Mouse (Mus musculus): ENCODE results near the gene Zfp653.
"Not testable (repeated sequence)": the region's sequence is repeated elsewhere in the genome, so short reads cannot be mapped to it uniquely, and the experiment has no call there.

The Zfp653 gene

GRCm38 (mm10) chr9:22070791-22071573, at the start of gene Zfp653, which contains the start of gene Gm49318:
Gene Zfp653, minus strand, starts transcription at chr9:22071376.
Gene Gm49318, minus strand, starts transcription at chr9:22071259.
- peak; percentile 95 for DNase-seq (ENCODE audit: extremely low spot score, low spot score)

- DNase-seq (ENCODE audit: extremely low spot score, low spot score), result no peak
Measured at GRCm38 (mm10) chr9:22119543-22119942, 48.4 kb upstream of the Zfp653 start.

- peak; percentile 35 for DNase-seq (ENCODE audit: extremely low spot score, low spot score)
Measured at GRCm38 (mm10) chr9:22117754-22118456, 46.7 kb upstream of the Zfp653 start.

- peak; percentile 94 for DNase-seq (ENCODE audit: extremely low spot score, low spot score)
Measured at GRCm38 (mm10) chr9:22116740-22117426, 45.7 kb upstream of the Zfp653 start, which contains the start of gene Elof1. Gene Elof1, minus strand, starts transcription at chr9:22117172.

- DNase-seq (ENCODE audit: extremely low spot score, low spot score), result peak; percentile 30
Measured at GRCm38 (mm10) chr9:22116086-22116485, 44.9 kb upstream of the Zfp653 start.

DNA sequence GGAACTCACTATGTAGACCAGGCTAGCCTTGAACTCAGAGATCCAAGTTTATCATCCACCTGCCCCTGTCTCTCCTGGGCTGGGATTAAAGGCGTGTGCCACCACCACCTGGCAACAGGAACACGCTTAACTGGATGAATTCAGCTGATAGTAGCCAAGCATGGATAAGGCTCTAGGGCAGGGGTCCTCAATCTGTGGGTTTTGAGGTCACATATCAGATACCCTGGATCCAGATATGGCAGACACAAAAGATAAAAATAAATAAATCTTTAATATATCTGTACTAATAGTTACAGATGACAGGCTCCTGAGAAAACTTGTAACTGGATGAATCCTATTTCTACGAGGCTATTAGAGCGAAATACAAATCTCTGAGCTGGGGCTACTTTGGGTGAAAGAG, 44.5 kb upstream of the Zfp653 start:
- no peak for DNase-seq (ENCODE audit: extremely low spot score, low spot score)

GRCm38 (mm10) chr9:22108194-22108593, 37.0 kb upstream of the Zfp653 start:
- DNase-seq (ENCODE audit: extremely low spot score, low spot score), result no peak

DNA sequence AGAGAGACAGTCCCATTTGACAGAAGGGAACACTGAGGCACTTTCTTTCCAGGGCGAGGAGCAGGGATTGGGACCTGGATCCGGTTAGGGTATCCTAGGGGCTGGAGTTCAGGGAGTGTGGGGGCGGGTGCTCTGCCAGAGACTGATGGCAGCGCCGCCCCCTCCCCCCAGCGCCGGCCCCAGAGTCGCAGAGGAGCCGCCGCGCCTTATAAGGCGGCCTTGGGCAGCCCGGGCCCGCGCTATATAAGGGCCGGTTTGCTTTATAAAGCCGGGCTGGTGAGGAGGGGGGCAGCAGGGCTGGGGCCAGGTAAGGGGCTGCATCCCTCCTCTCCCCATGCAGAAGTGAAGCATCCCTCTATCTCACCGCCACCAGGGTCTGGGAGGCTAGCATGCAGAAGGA, 28.7 kb upstream of the Zfp653 start:
- DNase-seq (ENCODE audit: extremely low spot score, low spot score), result no peak

- DNase-seq (ENCODE audit: extremely low spot score, low spot score), result no peak
Measured at GRCm38 (mm10) chr9:22098993-22099696, 28.0 kb upstream of the Zfp653 start, which contains the start of gene Cnn1. Gene Cnn1, plus strand, starts transcription at chr9:22099216.

DNA sequence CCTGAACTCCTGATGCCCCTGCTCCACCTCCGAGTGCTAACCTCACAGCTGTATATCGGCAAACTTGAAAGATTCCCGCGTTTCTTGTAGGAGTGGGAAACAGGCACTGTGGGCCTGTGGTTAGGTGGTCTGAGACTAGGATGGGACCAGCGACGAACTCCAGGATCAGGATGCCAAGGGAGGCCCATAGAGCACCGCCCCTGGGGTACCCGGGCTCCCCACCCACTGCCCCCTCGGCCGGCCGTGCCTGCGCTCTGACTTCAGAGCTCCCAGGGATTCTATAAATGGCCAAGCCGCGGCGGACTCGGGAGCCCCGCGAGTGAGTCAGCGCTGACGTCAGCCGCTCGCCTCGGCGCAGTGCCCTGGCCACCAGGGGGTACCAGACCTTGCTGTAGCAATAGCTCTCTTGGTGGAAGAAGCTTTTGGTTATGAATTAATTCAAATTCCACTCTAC, 24.7 kb upstream of the Zfp653 start:
- DNase-seq (ENCODE audit: extremely low spot score, low spot score), result peak; percentile 80

DNA sequence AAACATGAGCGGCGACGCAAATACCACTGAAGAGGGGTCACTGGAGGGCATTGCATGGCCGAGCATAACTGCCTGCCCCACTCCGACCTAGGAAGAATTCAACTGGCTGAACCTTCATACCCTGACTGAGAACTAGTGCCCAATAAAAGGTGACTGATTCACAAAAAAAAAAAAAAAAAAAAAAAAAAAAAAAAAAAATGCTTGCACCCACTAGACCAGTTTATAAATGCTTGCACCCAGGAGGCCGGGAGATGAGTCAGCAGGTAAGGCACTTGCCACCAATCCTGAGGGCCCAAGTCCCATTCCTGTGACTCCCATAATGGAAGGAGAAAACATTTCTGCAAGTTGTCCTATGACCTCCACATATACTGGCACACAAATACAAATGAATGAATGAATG, 21.6 kb upstream of the Zfp653 start:
- DNase-seq (ENCODE audit: extremely low spot score, low spot score), result no peak

GRCm38 (mm10) chr9:22089986-22090385, 18.8 kb upstream of the Zfp653 start:
- no peak for DNase-seq (ENCODE audit: extremely low spot score, low spot score)

DNA sequence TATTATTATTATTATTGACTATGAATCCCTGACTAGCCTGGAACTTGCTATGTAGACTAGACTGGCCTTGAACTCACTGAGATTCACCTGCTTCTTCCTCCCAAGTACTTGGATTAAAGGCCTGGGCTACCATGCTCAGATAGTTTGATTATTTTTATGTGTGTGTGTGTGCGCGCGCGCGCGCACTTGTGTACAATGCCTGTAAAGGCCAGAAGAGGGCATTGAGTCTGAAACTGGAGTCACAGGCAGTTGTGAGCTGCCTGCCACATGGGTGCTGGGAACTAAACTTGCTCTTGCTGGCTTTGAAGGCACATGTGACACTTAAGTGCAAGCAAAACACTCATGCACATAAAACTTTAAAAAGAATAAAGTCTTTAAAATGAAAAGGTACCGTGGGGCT, 18.1 kb upstream of the Zfp653 start:
- no peak for DNase-seq (ENCODE audit: extremely low spot score, low spot score)

DNA sequence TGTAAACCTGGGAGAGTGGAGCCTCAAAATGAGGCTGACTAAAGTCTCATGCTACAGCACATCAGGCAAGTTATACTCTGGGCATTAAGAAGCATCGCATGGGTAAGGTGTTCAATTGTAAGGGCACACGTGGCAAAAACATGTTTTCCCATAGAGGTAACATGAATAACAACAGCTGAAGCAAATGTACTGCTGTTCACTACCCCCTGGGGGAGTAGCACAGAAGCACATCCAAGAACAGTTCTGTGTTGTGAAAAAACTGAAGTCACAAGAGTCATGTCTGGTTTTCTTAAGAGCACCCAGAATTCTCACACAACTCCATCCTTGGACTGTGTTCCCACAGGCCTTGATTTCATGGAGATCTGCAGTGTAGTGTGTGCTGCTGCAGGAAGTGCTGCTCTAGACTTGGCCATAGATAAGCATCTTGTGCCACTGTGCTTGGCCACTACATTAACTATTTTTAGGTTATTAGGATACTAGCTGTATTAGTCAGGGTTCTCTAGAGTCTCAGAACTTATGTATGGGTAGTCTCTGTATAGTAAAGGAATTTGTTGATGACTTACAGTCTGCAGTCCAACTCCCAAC, 15.9 kb upstream of the Zfp653 start:
- no peak for DNase-seq (ENCODE audit: extremely low spot score, low spot score)

DNA sequence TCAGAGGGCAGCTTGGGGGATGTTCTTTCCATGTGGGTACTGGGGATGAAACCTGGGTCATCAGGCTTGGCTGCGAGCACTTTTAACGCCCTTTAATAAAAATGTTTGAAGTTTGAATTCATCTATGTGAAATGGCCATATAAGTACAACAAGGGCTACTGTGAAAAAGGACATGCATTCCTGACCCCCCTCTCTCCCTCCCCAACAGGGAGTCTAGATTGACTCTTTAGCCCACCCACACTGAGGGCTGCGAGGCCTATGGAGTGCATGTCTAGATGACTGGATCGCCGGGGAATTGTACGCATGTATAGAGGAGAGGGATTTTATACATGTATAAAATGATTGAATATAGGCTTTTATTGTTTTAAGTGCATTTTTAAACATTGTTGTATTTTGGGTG, 14.8 kb upstream of the Zfp653 start:
- DNase-seq (ENCODE audit: extremely low spot score, low spot score), result no peak

DNA sequence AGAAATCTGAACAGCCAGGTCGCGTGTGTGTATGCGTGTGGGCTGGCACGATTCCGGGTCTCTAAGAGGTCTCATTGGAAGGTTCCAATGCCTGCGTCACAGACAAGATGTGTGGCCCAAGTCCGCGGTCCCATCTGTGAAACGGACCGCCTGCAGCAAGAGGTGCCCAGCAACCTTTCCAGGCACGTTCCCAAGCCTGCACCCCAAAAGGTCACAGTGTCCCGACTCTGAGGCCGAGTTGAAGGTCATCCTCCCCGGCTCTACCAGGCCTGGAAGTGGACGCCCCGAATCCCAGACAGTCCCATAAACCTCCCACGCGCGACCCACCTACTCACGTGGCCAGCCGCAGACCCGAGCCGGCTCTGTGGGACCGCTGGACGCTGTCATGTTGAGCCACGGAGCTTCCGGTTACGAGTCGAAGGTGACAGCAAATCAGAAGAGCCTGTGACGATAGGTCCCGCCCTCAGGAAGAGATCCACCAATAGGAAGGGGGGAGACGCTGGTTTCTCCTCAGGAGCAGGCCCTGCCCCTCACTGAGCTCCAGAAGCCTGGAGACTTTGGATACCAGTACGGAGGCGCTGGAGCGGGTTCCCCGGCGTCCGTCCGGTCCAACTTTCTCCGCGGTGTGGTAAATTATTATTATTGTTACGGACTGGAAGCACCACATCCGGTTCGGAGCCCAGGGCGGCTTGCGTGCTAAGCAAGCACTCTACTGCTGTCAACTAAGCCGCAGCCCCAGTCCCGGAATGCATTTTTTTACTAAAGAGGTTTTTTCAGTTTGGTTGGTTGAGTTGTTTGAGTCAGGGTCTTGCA, 14.1 kb upstream of the Zfp653 start, which contains the start of gene Ecsit:
Gene Ecsit (minus strand): TSS at position 417 of the 813 bp plus-strand sequence.
- DNase-seq (ENCODE audit: extremely low spot score, low spot score), result peak; percentile 87

DNA sequence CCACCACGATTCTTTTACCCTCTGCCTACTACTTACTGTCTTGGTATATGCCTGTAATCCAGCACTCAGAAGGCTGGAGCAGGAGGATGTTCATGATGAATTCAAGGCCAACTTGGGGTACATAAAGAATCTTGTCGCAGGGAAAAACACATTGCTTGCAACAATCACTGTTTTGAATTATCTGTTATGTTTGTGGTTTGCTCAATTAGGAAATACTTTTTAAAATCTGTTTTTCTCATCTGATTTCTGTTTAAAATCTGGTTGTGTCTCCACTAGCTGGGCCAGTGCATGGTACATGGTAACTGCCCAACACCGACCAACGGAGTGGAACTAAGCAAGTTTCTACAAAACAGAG, 13.5 kb upstream of the Zfp653 start:
- no peak for DNase-seq (ENCODE audit: extremely low spot score, low spot score)

DNA sequence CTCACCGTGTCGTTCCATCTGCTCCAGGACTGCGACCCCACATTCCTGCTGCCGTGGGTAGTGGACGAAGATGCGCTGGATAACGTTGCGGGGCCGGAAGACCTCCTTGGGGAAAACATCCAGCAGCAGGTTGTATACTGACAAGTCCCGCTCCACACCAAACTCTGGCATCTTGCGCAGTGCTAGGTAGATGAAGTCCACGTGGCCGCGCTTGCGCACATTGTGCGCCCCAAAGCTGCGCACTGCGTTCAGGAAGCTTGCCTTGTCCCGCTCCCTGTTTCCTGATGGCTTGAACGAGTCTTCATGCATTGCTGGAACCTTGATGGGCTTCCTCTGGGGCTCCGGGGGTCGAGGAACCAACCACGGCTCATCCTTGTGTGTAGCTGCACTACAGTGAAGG, 5.0 kb upstream of the Zfp653 start:
- DNase-seq (ENCODE audit: extremely low spot score, low spot score), result no peak

- not testable (repeated sequence) for DNase-seq (ENCODE audit: extremely low spot score, low spot score)
Measured at GRCm38 (mm10) chr9:22075778-22076177, 4.6 kb upstream of the Zfp653 start.

DNA sequence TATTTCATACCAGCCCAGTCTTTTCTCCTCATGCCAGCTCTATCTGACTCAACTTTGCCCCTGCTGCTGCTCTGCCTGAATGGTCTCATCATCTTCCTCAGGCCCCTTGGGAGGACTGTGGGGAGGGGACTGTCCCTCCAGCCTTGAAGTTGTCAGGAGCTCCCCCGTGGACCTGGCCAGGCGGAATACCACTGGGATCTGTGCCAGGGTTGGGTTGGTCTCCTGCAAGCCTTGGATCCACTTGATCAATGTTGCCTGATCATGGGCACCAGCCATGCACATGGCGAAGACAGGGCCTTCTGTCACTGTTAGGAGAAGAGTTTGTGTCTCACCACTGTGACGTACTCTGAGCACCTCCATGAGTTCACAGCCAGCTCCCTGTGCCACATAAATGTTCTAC, 1.1 kb upstream of the Zfp653 start:
- DNase-seq (ENCODE audit: extremely low spot score, low spot score), result no peak

All from neural tube, embryonic 10.5 days (tissue).